Mouse (Mus musculus): Measurements from ENCODE around the gene Dll3.
"Not testable (repeated sequence)": the region's sequence is repeated elsewhere in the genome, so short reads cannot be mapped to it uniquely, and the experiment has no call there.

Dll3 gene

GRCm38 (mm10) chr7:28243943-28244342, 58.1 kb downstream of the Dll3 start:
- DNase-seq: not testable (repeated sequence)

Data from lung, postnatal 10 days (tissue).